Mouse (Mus musculus) gastrocnemius, adult 8-10 months (tissue): ENCODE data around the gene Gopc. TPM values are rescaled to one million over a fixed set of nuclear protein-coding genes. Genes with fewer than 3 reads are reported as not detected.

Source experiments
- DNase-seq, 2 experiments: peaks; one replicate each; pipeline ENCODE4 v3.0.0; 2022; ENCODE audit warnings: low spot score in 2 of 2
- total RNA-seq, 4 experiments: library from RNA; stranded (reverse); gene quantifications; 2 replicates each; pipeline ENCODE4 v1.2.4; 2022

The Gopc gene
- total RNA-seq: 1 to 10 TPM; 6.8 to 8.1 (median 7.8) TPM

GRCm38 (mm10) chr10:52381845-52382591, at the start of gene Gopc:
Gene Gopc (minus strand): TSS chr10:52382124.
- peak; percentile 94 to 96 for DNase-seq

DNA sequence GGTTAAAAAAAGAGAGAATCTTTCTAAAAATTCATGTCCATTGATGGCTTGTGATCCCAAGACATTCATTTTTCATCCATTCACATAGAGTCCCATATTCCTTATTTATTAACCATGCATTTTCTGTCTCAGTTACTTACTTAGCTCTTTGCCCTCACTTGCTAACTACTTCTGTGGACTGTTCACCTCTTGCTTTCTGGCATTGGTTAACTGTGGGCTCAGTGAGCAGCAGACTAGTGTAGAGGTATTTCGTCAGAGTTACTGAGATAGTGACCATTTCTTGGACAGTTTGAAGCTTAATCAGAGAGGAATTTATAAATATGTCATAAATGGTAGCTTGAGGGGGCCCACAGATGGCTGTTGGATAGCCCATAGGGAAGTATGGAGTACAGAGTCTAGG, 49.0 kb upstream of the Gopc start:
- DNase-seq: no peak

DNA sequence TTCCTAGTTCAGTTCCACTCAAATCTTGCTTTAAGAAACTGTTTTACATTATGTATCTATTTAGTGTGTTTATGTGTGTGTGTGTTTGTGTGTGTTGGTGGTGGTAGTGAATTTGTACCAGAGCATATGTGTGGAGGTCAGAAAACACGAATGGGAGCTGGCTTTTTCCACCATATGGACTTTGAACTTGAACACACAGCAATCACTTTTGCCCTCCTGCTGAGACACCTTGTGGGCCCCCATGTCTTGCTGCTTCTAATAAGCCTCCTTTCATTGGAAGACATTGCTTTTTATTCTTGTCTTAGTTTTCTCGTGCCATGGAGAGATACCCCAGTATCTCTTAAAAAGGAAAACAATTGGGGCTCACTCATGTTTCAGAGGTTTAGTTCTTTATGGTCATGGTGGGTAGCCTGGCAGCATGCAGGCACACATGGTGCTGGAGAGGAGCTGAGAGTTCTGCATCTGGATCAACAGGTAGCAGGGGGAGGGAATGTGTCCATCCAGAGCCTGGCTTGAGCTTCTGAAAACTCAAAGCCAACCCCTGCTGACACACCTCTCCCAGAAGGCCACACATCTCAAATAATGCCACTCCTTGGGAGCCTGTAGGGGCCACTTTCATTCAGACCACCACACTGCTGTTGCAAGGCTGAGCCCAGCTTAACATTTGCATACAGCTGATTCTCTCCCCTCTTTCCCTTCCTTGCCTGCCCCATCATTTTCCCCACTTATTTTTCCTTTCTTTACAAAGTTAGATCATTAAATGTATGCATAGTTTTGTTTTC, 45.9 kb upstream of the Gopc start:
- DNase-seq: no peak

DNA sequence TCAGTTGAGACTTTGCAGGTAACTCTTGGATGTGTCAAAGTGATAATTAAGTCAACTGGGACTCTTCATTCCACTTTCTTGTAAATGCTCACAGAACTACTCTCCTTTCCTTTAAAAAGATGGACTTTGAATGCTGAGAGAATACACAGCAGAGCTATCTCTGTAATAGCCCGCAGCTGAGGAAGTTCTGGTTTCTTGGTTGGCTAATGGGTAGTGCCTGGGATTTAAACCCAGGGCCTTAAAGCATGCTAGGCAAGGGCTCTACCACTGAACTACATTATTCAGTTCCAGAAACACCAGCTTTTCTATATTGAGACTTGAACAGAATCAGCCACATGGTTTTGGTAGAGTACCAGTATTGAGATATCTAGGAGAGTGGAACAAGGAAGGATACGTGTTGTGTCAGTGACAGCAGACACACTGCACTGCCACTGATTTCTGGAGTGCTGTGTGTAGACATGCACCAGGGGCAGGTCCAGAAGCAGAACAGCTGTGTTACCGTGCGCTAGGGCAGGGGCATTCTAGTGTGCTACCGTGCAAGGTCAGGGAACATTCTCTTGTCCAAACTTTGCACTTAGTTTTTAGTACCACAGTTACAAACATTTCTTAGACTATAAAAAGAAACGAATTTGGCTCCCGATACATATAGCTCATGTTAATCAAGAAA, 44.5 kb upstream of the Gopc start:
- no peak for DNase-seq

GRCm38 (mm10) chr10:52423097-52423496, 41.2 kb upstream of the Gopc start:
- DNase-seq: no peak

- no peak for DNase-seq
Observed at GRCm38 (mm10) chr10:52421716-52422115, 39.8 kb upstream of the Gopc start.

GRCm38 (mm10) chr10:52420526-52420925, 38.6 kb upstream of the Gopc start:
- no peak for DNase-seq

DNA sequence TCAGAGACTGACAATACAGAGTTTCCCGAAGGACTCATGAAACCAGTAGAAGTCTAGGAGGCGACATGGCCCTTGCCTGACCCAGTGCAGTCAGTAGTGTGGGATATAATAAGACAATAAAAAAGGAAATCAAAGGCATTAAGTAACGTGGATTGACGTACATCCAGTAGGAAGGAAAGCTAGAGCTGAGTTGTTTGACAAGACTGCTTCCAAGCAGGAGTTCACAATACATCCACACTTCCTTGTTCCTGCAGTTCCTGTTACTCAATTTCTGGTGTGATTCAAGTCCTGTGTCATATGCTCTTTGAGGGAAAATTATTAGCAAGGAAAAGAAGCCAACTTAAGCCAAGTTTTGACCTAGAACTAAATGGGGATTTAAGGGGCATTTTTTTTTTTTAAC, 37.5 kb upstream of the Gopc start:
- DNase-seq: no peak

- no peak for DNase-seq
Observed at GRCm38 (mm10) chr10:52418931-52419330, 37.0 kb upstream of the Gopc start.

DNA sequence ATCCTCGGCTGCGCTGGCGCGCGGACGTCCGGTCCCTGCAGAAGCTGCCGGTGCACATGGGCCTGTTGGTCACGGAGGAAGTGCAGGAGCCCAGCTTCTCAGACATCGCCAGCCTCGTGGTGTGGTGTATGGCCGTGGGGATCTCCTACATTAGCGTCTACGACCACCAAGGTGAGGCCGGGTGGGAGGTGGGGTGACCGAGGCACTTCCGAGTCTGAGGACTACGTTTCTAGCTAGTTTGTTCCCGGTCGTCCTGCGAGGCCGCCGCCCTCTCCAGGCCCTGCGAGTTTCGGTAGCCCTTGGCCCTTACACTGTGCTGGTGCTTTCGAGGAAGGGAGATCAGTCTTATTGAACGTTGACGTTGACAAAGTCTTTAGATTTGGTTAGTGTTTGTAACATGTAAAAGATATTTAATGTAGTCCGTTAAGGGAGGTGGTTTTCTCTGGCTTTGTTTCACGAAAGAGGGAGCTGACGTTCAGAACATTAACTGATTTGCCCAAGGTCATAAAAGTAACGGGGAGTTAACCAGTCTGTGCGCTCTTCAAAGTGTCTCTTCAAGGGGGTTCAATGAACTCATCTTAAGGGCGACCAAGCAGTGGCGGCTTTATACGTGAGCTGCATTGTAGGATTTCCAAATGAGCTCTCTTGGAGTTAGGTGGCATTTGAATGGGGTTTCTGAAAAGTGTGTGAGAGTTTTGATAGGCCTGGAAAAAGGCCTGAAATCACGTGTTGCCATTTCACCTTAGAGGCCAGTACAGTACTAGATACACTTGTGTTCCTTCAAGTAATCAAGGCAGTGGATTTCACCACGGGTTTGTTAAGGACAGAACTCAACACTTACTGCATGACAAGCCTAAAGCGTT, 36.3 kb upstream of the Gopc start:
- no peak for DNase-seq

- DNase-seq: peak; percentile 93 to 94
Observed at GRCm38 (mm10) chr10:52417299-52417997, 35.5 kb upstream of the Gopc start, which contains the start of gene Nus1. Gene Nus1 (plus strand): TSS chr10:52417547.

DNA sequence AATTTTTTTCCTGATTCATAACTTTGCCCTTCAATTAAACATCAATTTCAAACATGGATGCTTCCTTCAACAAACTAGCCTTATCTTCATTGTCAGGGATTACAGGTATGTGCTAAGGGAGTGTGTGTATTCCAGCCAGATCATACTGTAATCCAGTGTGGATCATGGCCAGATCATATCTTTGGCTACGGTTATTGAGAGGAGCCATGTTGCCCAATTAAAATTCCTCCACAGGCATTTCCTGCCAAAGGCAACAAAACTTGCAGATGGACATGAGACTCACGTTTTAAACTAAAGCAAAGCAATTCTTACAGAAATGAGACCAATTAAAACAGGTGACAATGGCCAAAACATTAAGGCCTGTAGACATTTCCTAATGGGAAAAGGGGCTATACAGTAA, 34.5 kb upstream of the Gopc start:
- DNase-seq: no peak

DNA sequence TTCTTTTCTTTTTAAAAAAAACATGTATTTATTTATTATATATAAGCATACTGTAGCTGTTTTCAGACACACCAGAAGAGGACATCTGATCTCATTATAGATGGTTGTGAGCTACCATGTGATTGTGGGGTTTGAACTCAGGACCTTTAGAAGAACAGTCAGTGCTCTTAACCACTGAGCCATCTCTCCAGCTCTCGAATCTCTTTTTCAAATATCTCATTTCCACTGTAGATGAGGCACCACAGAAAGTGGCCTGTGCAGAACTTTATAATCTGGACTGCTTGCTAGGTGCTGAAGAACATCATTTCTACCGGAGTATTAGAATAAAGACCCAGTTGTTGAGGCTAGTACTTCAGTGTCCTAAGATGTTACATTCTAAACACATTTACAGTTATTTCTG, 33.1 kb upstream of the Gopc start:
- DNase-seq: no peak

- no peak for DNase-seq
Observed at GRCm38 (mm10) chr10:52407526-52407925, 25.6 kb upstream of the Gopc start.

GRCm38 (mm10) chr10:52405160-52405559, 23.2 kb upstream of the Gopc start:
- DNase-seq: no peak

DNA sequence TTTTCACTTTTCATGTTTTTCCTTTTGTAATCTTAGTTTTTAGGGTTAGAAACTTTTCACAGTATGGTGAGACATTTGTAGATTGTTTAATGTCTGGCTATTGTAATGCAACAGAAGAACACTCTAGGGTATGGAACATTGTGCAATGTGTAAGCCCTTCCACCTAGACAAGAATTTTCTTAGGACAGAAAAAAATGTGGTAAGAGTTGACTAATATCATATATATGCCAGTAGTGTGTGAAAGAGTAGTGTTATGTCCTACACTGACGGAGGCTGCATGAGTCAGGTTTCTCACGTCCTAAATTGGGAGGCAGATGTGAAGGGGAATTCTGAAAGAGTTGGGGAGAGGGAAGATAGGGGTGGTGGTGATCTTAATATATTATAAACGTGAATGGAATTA, 17.8 kb upstream of the Gopc start:
- no peak for DNase-seq

DNA sequence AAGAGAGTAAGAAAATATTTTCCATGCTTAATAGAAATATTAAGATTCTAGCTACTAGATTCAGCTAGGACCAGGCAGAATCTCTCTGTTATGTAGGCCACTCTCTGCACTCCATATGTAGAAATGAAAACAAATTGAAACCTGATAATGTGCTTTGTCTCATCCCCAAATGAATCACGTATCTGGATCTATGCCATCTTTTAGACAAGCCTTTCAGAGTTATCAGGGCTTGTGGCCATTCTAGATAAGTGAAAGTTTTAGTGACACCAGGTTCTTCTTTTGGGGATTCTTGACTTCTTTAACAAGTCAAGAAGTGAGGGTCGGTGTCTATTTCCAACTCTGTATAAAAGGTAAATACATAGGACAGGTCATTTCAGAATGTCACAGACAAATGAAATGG, 16.8 kb upstream of the Gopc start:
- DNase-seq: no peak

DNA sequence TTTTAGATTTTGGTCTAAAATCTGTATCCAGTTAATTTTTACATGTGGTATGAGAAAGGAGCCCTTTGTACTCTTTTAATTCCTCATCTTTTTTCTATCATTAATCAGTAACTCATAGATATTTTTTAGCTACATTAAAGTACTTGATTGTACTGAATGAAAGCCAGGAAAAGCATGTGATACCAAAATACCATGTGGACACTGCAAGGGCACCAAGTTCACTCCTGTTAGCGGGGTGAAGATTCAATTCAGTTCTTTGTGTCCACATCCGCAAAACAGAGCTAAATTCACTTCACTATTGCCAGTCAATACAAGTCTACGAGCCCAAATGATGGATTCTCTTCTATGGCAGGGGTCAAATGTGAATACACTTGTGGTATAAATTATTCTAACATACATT, 14.7 kb upstream of the Gopc start:
- no peak for DNase-seq

DNA sequence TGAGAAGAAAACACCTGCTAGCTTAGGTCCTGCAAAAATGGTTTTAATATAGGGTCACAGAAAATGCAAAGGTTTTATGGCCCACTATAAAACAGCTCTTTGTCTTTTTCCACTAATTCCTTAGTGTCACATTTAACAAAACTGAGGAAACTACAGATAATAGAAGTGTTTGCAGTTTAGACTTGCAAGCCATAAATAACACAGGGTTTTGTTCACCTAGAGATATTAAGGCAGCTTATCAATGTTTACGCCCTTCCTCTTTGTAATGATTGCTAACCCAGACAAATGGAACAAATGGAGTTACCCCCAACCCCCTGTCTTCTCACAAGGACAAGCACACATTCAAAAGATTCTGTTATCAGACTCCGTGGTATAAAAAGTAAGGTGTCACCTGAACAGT, 9.3 kb upstream of the Gopc start:
- DNase-seq: no peak

GRCm38 (mm10) chr10:52389438-52389837, 7.5 kb upstream of the Gopc start:
- DNase-seq: no peak
